Mouse (Mus musculus): ENCODE measurements around the gene B3galt5. TPM values are rescaled to one million over a fixed set of nuclear protein-coding genes. Genes with fewer than 3 reads are reported as not detected.
"Not testable (repeated sequence)": the region's sequence is repeated elsewhere in the genome, so short reads cannot be mapped to it uniquely, and the experiment has no call there.

The B3galt5 gene
- polyA plus RNA-seq, 1 experiment: 0.01 TPM

- DNase-seq (ENCODE audit: low read depth): no peak
These were observed 22.8 kb downstream of the B3galt5 start for GRCm38 (mm10) chr16:96258429-96258828.

GRCm38 (mm10) chr16:96271736-96272135 is 36.1 kb downstream of the B3galt5 start:
- DNase-seq (ENCODE audit: low read depth): no peak

- no peak for DNase-seq (ENCODE audit: low read depth)
These were observed 37.5 kb downstream of the B3galt5 start for GRCm38 (mm10) chr16:96272929-96273619.

GRCm38 (mm10) chr16:96276596-96276995 is 41.0 kb downstream of the B3galt5 start:
- DNase-seq (ENCODE audit: low read depth): no peak

GRCm38 (mm10) chr16:96278491-96279224 is 43.1 kb downstream of the B3galt5 start:
- DNase-seq (ENCODE audit: low read depth): no peak

- DNase-seq (ENCODE audit: low read depth): no peak
These were observed 45.4 kb downstream of the B3galt5 start for GRCm38 (mm10) chr16:96280719-96281605.

GRCm38 (mm10) chr16:96282566-96282965 is 47.0 kb downstream of the B3galt5 start:
- no peak for DNase-seq (ENCODE audit: low read depth)

GRCm38 (mm10) chr16:96291885-96292284 is 56.3 kb downstream of the B3galt5 start:
- no peak for DNase-seq (ENCODE audit: low read depth)

- no peak for DNase-seq (ENCODE audit: low read depth)
These were observed 57.1 kb downstream of the B3galt5 start for GRCm38 (mm10) chr16:96292530-96293173.

- no peak for DNase-seq (ENCODE audit: low read depth)
These were observed 62.5 kb downstream of the B3galt5 start for GRCm38 (mm10) chr16:96298075-96298474.

- DNase-seq (ENCODE audit: low read depth): no peak
These were observed 63.0 kb downstream of the B3galt5 start for GRCm38 (mm10) chr16:96298574-96298973.

- no peak for DNase-seq (ENCODE audit: low read depth)
These were observed 67.8 kb downstream of the B3galt5 start for GRCm38 (mm10) chr16:96303356-96303755.

GRCm38 (mm10) chr16:96304438-96304837 is 68.8 kb downstream of the B3galt5 start:
- DNase-seq (ENCODE audit: low read depth): no peak

- no peak for DNase-seq (ENCODE audit: low read depth)
These were observed 71.3 kb downstream of the B3galt5 start for GRCm38 (mm10) chr16:96306905-96307304.

GRCm38 (mm10) chr16:96317803-96318202 is 82.2 kb downstream of the B3galt5 start:
- DNase-seq (ENCODE audit: low read depth): no peak

- DNase-seq (ENCODE audit: low read depth): no peak
These were observed 87.1 kb downstream of the B3galt5 start for GRCm38 (mm10) chr16:96322739-96323138.

- no peak for DNase-seq (ENCODE audit: low read depth)
These were observed 87.6 kb downstream of the B3galt5 start for GRCm38 (mm10) chr16:96323166-96323565.

- DNase-seq (ENCODE audit: low read depth): no peak
These were observed 90.8 kb downstream of the B3galt5 start for GRCm38 (mm10) chr16:96326110-96326999.

- DNase-seq (ENCODE audit: low read depth): not testable (repeated sequence)
These were observed 91.7 kb downstream of the B3galt5 start for GRCm38 (mm10) chr16:96327251-96327650.

- DNase-seq (ENCODE audit: low read depth): no peak
These were observed 104.0 kb downstream of the B3galt5 start for GRCm38 (mm10) chr16:96339570-96339969.

GRCm38 (mm10) chr16:96341269-96341668 is 105.7 kb downstream of the B3galt5 start:
- no peak for DNase-seq (ENCODE audit: low read depth)
